Mouse (Mus musculus): ENCODE data around the gene Pou6f2. TPM values are rescaled to one million over a fixed set of nuclear protein-coding genes. Genes with fewer than 3 reads are reported as not detected.

Gene Pou6f2
- polyA plus RNA-seq, 1 experiment from 2014 or later = not detected

GRCm38 (mm10) chr13:18133646-18134045 lies 263.8 kb downstream of the Pou6f2 start:
- 59% methylated on average over 2 of the region's 2 CpGs for WGBS
- Histone ChIP-seq H3K9me3 (ENCODE audit: control insufficient read depth) (no peaks in the 10 kb centered on the region), H3K4me3 (ENCODE audit: low read depth, low read length) (no peak overlapping the region), H3K27me3 (replicated peaks; ENCODE audit: control insufficient read depth, insufficient read depth, low read length) (no peaks in the 10 kb centered on the region), H3K36me3 (ENCODE audit: control insufficient read depth, insufficient read depth) (no peaks in the 10 kb centered on the region), H3K27ac (ENCODE audit: low read depth, low read length) (no peak overlapping the region), H3K4me1 (replicated peaks; ENCODE audit: control insufficient read depth, insufficient read depth, low read length) (no peaks in the 10 kb centered on the region), H3K9ac (ENCODE audit: low read depth, low read length) (no peak overlapping the region), H3K4me2 (replicated peaks; ENCODE audit: low read depth) (no peak overlapping the region)
- no peak for ATAC-seq
- no peak for TF ChIP-seq CTCF (IDR thresholded peaks at IDR 0.05; ENCODE audit: low read depth)

GRCm38 (mm10) chr13:18133193-18133592 lies 264.3 kb downstream of the Pou6f2 start:
- Histone ChIP-seq H3K9me3 (ENCODE audit: control insufficient read depth) (no peaks in the 10 kb centered on the region), H3K9ac (ENCODE audit: low read depth, low read length) (no peak overlapping the region), H3K4me2 (replicated peaks; ENCODE audit: low read depth) (no peak overlapping the region), H3K4me3 (ENCODE audit: low read depth, low read length) (no peak overlapping the region), H3K4me1 (replicated peaks; ENCODE audit: control insufficient read depth, insufficient read depth, low read length) (no peaks in the 10 kb centered on the region), H3K27ac (ENCODE audit: low read depth, low read length) (no peak overlapping the region), H3K36me3 (ENCODE audit: control insufficient read depth, insufficient read depth) (no peaks in the 10 kb centered on the region), H3K27me3 (replicated peaks; ENCODE audit: control insufficient read depth, insufficient read depth, low read length) (no peaks in the 10 kb centered on the region)
- ATAC-seq = no peak
- 69% methylated on average over 5 of the region's 5 CpGs for WGBS
- TF ChIP-seq CTCF (IDR thresholded peaks at IDR 0.05; ENCODE audit: low read depth) = no peak

- no peak overlapping the region for H3K9ac ChIP-seq (ENCODE audit: low read depth, low read length)
- no peak overlapping the region for H3K4me2 ChIP-seq (replicated peaks; ENCODE audit: low read depth)
- no peak overlapping the region for H3K4me3 ChIP-seq (ENCODE audit: low read depth, low read length)
- no peak for ATAC-seq
- H3K36me3 ChIP-seq (ENCODE audit: control insufficient read depth, insufficient read depth) = no peaks in the 10 kb centered on the region
- H3K27ac ChIP-seq (ENCODE audit: low read depth, low read length) = no peak overlapping the region
- H3K27me3 ChIP-seq (replicated peaks; ENCODE audit: control insufficient read depth, insufficient read depth, low read length) = no peaks in the 10 kb centered on the region
- H3K4me1 ChIP-seq (replicated peaks; ENCODE audit: control insufficient read depth, insufficient read depth, low read length) = no peaks in the 10 kb centered on the region
- no peak for TF ChIP-seq CTCF (IDR thresholded peaks at IDR 0.05; ENCODE audit: low read depth)
- H3K9me3 ChIP-seq (ENCODE audit: control insufficient read depth) = no peaks in the 10 kb centered on the region
Measured at GRCm38 (mm10) chr13:18131324-18131723, 266.2 kb downstream of the Pou6f2 start.

GRCm38 (mm10) chr13:18129697-18130096 lies 267.8 kb downstream of the Pou6f2 start:
- no peak overlapping the region for H3K4me3 ChIP-seq (ENCODE audit: low read depth, low read length)
- no peaks in the 10 kb centered on the region for H3K27me3 ChIP-seq (replicated peaks; ENCODE audit: control insufficient read depth, insufficient read depth, low read length)
- H3K4me2 ChIP-seq (replicated peaks; ENCODE audit: low read depth) = no peak overlapping the region
- H3K9ac ChIP-seq (ENCODE audit: low read depth, low read length) = no peak overlapping the region
- H3K9me3 ChIP-seq (ENCODE audit: control insufficient read depth) = no peaks in the 10 kb centered on the region
- WGBS = 54% methylated on average over 5 of the region's 5 CpGs
- H3K36me3 ChIP-seq (ENCODE audit: control insufficient read depth, insufficient read depth) = no peaks in the 10 kb centered on the region
- H3K4me1 ChIP-seq (replicated peaks; ENCODE audit: control insufficient read depth, insufficient read depth, low read length) = no peaks in the 10 kb centered on the region
- H3K27ac ChIP-seq (ENCODE audit: low read depth, low read length) = no peak overlapping the region
- no peak for TF ChIP-seq CTCF (IDR thresholded peaks at IDR 0.05; ENCODE audit: low read depth)
- ATAC-seq = no peak

GRCm38 (mm10) chr13:18128826-18129225 lies 268.7 kb downstream of the Pou6f2 start:
- no peak overlapping the region for H3K27ac ChIP-seq (ENCODE audit: low read depth, low read length)
- H3K4me3 ChIP-seq (ENCODE audit: low read depth, low read length) = no peak overlapping the region
- no peaks in the 10 kb centered on the region for H3K36me3 ChIP-seq (ENCODE audit: control insufficient read depth, insufficient read depth)
- no peaks in the 10 kb centered on the region for H3K4me1 ChIP-seq (replicated peaks; ENCODE audit: control insufficient read depth, insufficient read depth, low read length)
- no peaks in the 10 kb centered on the region for H3K9me3 ChIP-seq (ENCODE audit: control insufficient read depth)
- H3K9ac ChIP-seq (ENCODE audit: low read depth, low read length) = no peak overlapping the region
- no peak overlapping the region for H3K4me2 ChIP-seq (replicated peaks; ENCODE audit: low read depth)
- WGBS = 80% methylated on average over 11 of the region's 11 CpGs
- H3K27me3 ChIP-seq (replicated peaks; ENCODE audit: control insufficient read depth, insufficient read depth, low read length) = no peaks in the 10 kb centered on the region
- no peak for ATAC-seq
- TF ChIP-seq CTCF (IDR thresholded peaks at IDR 0.05; ENCODE audit: low read depth) = no peak

- H3K4me3 ChIP-seq (ENCODE audit: low read depth, low read length) = no peak overlapping the region
- no peaks in the 10 kb centered on the region for H3K9me3 ChIP-seq (ENCODE audit: control insufficient read depth)
- H3K27me3 ChIP-seq (replicated peaks; ENCODE audit: control insufficient read depth, insufficient read depth, low read length) = no peaks in the 10 kb centered on the region
- ATAC-seq = no peak
- H3K4me2 ChIP-seq (replicated peaks; ENCODE audit: low read depth) = no peak overlapping the region
- H3K36me3 ChIP-seq (ENCODE audit: control insufficient read depth, insufficient read depth) = no peaks in the 10 kb centered on the region
- no peaks in the 10 kb centered on the region for H3K4me1 ChIP-seq (replicated peaks; ENCODE audit: control insufficient read depth, insufficient read depth, low read length)
- TF ChIP-seq CTCF (IDR thresholded peaks at IDR 0.05; ENCODE audit: low read depth) = no peak
- H3K27ac ChIP-seq (ENCODE audit: low read depth, low read length) = no peak overlapping the region
- no peak overlapping the region for H3K9ac ChIP-seq (ENCODE audit: low read depth, low read length)
- 55% methylated on average over 4 of the region's 4 CpGs for WGBS
Measured at GRCm38 (mm10) chr13:18128053-18128452, 269.4 kb downstream of the Pou6f2 start.

- Histone ChIP-seq H3K27me3 (replicated peaks; ENCODE audit: control insufficient read depth, insufficient read depth, low read length) (no peaks in the 10 kb centered on the region), H3K9ac (ENCODE audit: low read depth, low read length) (no peak overlapping the region), H3K9me3 (ENCODE audit: control insufficient read depth) (no peaks in the 10 kb centered on the region), H3K4me3 (ENCODE audit: low read depth, low read length) (no peak overlapping the region), H3K4me2 (replicated peaks; ENCODE audit: low read depth) (no peak overlapping the region), H3K4me1 (replicated peaks; ENCODE audit: control insufficient read depth, insufficient read depth, low read length) (no peaks in the 10 kb centered on the region), H3K27ac (ENCODE audit: low read depth, low read length) (no peak overlapping the region), H3K36me3 (ENCODE audit: control insufficient read depth, insufficient read depth) (no peaks in the 10 kb centered on the region)
- WGBS = 68% methylated on average over 2 of the region's 2 CpGs
- TF ChIP-seq CTCF (IDR thresholded peaks at IDR 0.05; ENCODE audit: low read depth) = no peak
- no peak for ATAC-seq
Measured at GRCm38 (mm10) chr13:18126111-18126510, 271.4 kb downstream of the Pou6f2 start.

All from intestine, postnatal 0 days (tissue).